Mouse (Mus musculus): ENCODE results near the gene Inca1.

Inca1 gene

GRCm38 (mm10) chr11:70654923-70655570 is 44.9 kb downstream of the Inca1 start:
- CTCF ChIA-PET, result interaction anchor here in 2 of 4 experiments (1.1 to 1.4 kb wide), 2 partner anchors 14 to 15 kb away, joined by 3 to 5 read pairs; partner anchors contain the start of gene Spag7 (in 1 of the 2)

GRCm38 (mm10) chr11:70654198-70654922 is 45.6 kb downstream of the Inca1 start, which contains the start of gene Pfn1:
Gene Pfn1, minus strand, starts transcription at chr11:70654644.
- POLR2A ChIA-PET, result interaction anchor here (0.5 to 23.0 kb wide), 18 partner anchors 2 to 223 kb away, joined by 3 to 737 read pairs (median 4); partner anchors contain the start of genes Spag7 (in 4 of the 4), Eno3 (in 1 of the 4), Gp1ba (in 1 of the 4) and Inca1 (in 1 of the 4)

More at GRCm38 (mm10) chr11:70654923-70655570, 44.9 kb downstream of the Inca1 start:
- POLR2A ChIA-PET, result interaction anchor here (0.9 to 23.0 kb wide), 17 partner anchors 3 to 223 kb away, joined by 3 to 737 read pairs (median 4); partner anchors contain the start of genes Spag7 (in 4 of the 4), Rnf167 (in 3 of the 4), Slc25a11 (in 3 of the 4) and Arrb2 (in 1 of the 4)

GRCm38 (mm10) chr11:70653345-70654197 is 46.4 kb downstream of the Inca1 start:
- ChIA-PET POLR2A (interaction anchor here (0.5 to 23.0 kb wide), 20 partner anchors 8 to 431 kb away, joined by 3 to 737 read pairs (median 4); partner anchors contain the start of genes Spag7 (in 4 of the 4), Arrb2 (in 2 of the 4), 4930544D05Rik (in 1 of the 4) and Derl2 (in 1 of the 4)), CTCF (interaction anchor here in 1 of 4 experiments (0.6 kb wide), 1 partner anchor 77 kb away, joined by 3 read pairs; no protein-coding TSS in a partner anchor)

More at GRCm38 (mm10) chr11:70654198-70654922, 45.6 kb downstream of the Inca1 start, which contains the start of gene Pfn1:
- CTCF ChIA-PET, result interaction anchor here in 2 of 4 experiments (0.6 to 1.4 kb wide), 2 partner anchors 15 to 76 kb away, joined by 3 to 5 read pairs; partner anchors contain the start of gene Spag7 (in 1 of the 2)

- ChIA-PET CTCF (interaction anchor here in 1 of 4 experiments (0.7 kb wide), 1 partner anchor 72 kb away, joined by 3 read pairs; no protein-coding TSS in a partner anchor), POLR2A (interaction anchor here (0.6 to 23.0 kb wide), 21 partner anchors 12 to 367 kb away, joined by 3 to 737 read pairs (median 4); partner anchors contain the start of genes Spag7 (in 4 of the 4), Arrb2 (in 2 of the 4), 4930544D05Rik (in 1 of the 4) and Camta2 (in 1 of the 4))
Measured at GRCm38 (mm10) chr11:70652884-70653344, 47.0 kb downstream of the Inca1 start.

GRCm38 (mm10) chr11:70652029-70652883 is 47.7 kb downstream of the Inca1 start:
- POLR2A ChIA-PET, result interaction anchor here (0.6 to 23.0 kb wide), 23 partner anchors 10 to 241 kb away, joined by 3 to 737 read pairs (median 3); partner anchors contain the start of genes Spag7 (in 4 of the 4), Arrb2 (in 2 of the 4), 4930544D05Rik (in 1 of the 4) and Camta2 (in 1 of the 4)
- CTCF ChIA-PET, result interaction anchor here in 1 of 4 experiments (0.7 kb wide), 1 partner anchor 71 kb away, joined by 3 read pairs; no protein-coding TSS in a partner anchor

GRCm38 (mm10) chr11:70651391-70651790 is 48.6 kb downstream of the Inca1 start:
- ChIA-PET CTCF (no interaction called here), POLR2A (interaction anchor here (1.0 to 23.0 kb wide), 8 partner anchors 13 to 219 kb away, joined by 3 to 737 read pairs (median 23); partner anchors contain the start of genes Spag7 (in 4 of the 4), Arrb2 (in 1 of the 4), Camta2 (in 1 of the 4) and Eno3 (in 1 of the 4))

- CTCF ChIA-PET, result interaction anchor here in 1 of 4 experiments (0.7 to 0.9 kb wide), 2 partner anchors 8 to 18 kb away, joined by 3 to 4 read pairs; partner anchors contain the start of gene Spag7
- POLR2A ChIA-PET, result interaction anchor here (0.6 to 23.0 kb wide), 9 partner anchors 11 to 355 kb away, joined by 3 to 737 read pairs (median 3); partner anchors contain the start of genes Spag7 (in 3 of the 4), Arrb2 (in 1 of the 4), Camta2 (in 1 of the 4) and Eno3 (in 1 of the 4)
Measured at GRCm38 (mm10) chr11:70650322-70651175, 49.4 kb downstream of the Inca1 start.

- CTCF ChIA-PET, result interaction anchor here in 1 of 4 experiments (0.6 kb wide), 1 partner anchor 128 kb away, joined by 3 read pairs; no protein-coding TSS in a partner anchor
- POLR2A ChIA-PET, result interaction anchor here in 3 of 4 experiments (1.0 to 23.0 kb wide), 7 partner anchors 10 to 192 kb away, joined by 3 to 737 read pairs (median 4); partner anchors contain the start of genes Spag7 (in 3 of the 3), 4930544D05Rik (in 1 of the 3), Camta2 (in 1 of the 3) and Eno3 (in 1 of the 3)
Measured at GRCm38 (mm10) chr11:70649185-70649734, 50.7 kb downstream of the Inca1 start.

GRCm38 (mm10) chr11:70648512-70648911 is 51.4 kb downstream of the Inca1 start:
- ChIA-PET POLR2A (interaction anchor here in 3 of 4 experiments (1.1 to 23.0 kb wide), 10 partner anchors 9 to 124 kb away, joined by 3 to 737 read pairs (median 32); partner anchors contain the start of genes Spag7 (in 3 of the 3), Eno3 (in 2 of the 3), 4930544D05Rik (in 1 of the 3) and Camta2 (in 1 of the 3)), CTCF (no interaction called here)

GRCm38 (mm10) chr11:70647716-70648420 is 52.1 kb downstream of the Inca1 start:
- ChIA-PET POLR2A (interaction anchor here (0.7 to 23.0 kb wide), 56 partner anchors 8 to 728 kb away, joined by 3 to 737 read pairs (median 8); partner anchors contain the start of genes Spag7 (in 4 of the 4), 4930544D05Rik (in 3 of the 4), Inca1 (in 3 of the 4) and Kif1c (in 3 of the 4)), CTCF (interaction anchor here in 2 of 4 experiments (0.7 to 2.0 kb wide), 10 partner anchors 19 to 771 kb away, joined by 3 to 21 read pairs (median 4); partner anchors contain the start of genes Spag7 (in 2 of the 2), Camta2 (in 1 of the 2) and Slc2a4 (in 1 of the 2))

- ChIA-PET CTCF (interaction anchor here (0.6 to 2.0 kb wide), 26 partner anchors 9 to 1770 kb away, joined by 3 to 21 read pairs (median 4); partner anchors contain the start of genes Spag7 (in 3 of the 4), Arrb2 (in 1 of the 4), Camta2 (in 1 of the 4) and Nup88 (in 1 of the 4)), POLR2A (interaction anchor here (0.6 to 23.0 kb wide), 128 partner anchors 8 to 1777 kb away, joined by 3 to 737 read pairs (median 4); partner anchors contain the start of genes Gp1ba (in 4 of the 4), Psmb6 (in 4 of the 4), Spag7 (in 4 of the 4) and 4930544D05Rik (in 3 of the 4))
Measured at GRCm38 (mm10) chr11:70646691-70647650, 53.0 kb downstream of the Inca1 start, which contains the start of the genes Rnf167 and Slc25a11. Gene Rnf167, plus strand, starts transcription at chr11:70647235. Gene Slc25a11, minus strand, starts transcription at chr11:70647479.

GRCm38 (mm10) chr11:70646259-70646555 is 53.7 kb downstream of the Inca1 start:
- POLR2A ChIA-PET, result interaction anchor here (0.8 to 23.0 kb wide), 34 partner anchors 8 to 666 kb away, joined by 3 to 737 read pairs (median 11); partner anchors contain the start of genes Spag7 (in 4 of the 4), 4930544D05Rik (in 2 of the 4), Arrb2 (in 2 of the 4) and Eno3 (in 2 of the 4)
- CTCF ChIA-PET, result interaction anchor here in 2 of 4 experiments (1.2 to 2.0 kb wide), 3 partner anchors 19 to 170 kb away, joined by 3 to 12 read pairs (median 3); partner anchors contain the start of gene Camta2 (in 1 of the 2)

Measured in embryonic stem cell, embryonic (primary cell).